Comparison of ENCODE assay signal across 8 mouse cellular contexts in the genomic region with DNA sequence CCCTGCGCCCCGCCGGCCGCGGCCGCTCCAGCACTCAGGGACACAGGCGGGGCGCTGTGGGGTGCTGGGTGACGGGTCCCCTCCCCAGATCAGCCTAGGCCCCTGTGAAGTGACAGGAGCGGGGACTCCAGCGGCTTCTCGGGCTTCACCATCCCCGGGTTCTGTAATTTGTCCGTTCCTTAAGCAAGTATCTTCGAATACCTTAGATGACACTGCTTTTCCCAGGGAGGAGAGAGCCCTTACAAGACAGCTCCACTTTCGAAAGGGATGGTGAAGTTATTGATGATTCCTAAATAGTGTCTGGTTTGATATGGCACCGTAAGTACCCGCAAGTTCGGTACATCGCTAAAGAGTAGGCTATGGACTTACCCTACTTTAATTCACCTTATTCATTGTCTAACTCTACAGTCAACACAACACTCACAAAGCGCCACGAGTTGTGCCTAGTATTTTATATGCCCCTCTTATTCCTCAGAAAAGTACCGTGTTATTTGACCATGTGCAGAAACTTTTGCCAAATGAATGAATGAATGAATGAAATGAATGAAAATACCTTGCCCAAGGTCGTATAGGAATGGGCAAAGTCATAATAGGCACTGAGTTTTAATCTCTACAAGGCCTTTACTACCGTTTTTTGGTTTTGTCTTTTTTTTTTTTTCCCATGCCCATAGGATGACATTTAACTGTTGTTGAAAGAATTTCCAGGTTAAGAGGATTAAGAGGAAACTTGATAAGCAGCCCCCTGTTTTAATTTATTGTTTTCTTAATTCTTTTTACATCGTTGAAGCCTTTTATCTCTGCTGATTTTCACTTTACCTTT. TPM values are rescaled to one million over a fixed set of nuclear protein-coding genes. Genes with fewer than 3 reads are reported as not detected.
DNase-seq lines count a peak whose midpoint lies in the region; ATAC-seq and TF ChIP-seq lines count a peak whose summit lies in the region.

No protein-coding gene starts in this region.

- TF ChIP-seq CTCF in CH12.LX (conservative IDR thresholded peaks at IDR 0.05 in 1 of 2, IDR thresholded peaks at IDR 0.05 in 1 of 2; ENCODE audit: low read depth in 2 of 2, low read length in 2 of 2): no peak

- peak overlapping the region; percentile 94 to 99 for H3K27ac ChIP-seq in heart, embryonic 14.5 days (replicated peaks in 1 of 2; ENCODE audit: control insufficient read depth in 1 of 2, insufficient read depth in 1 of 2, low read depth in 2 of 2, low read length in 2 of 2)
- H3K27ac ChIP-seq in CH12.LX (ENCODE audit: insufficient read depth, low read depth): peak overlapping the region; percentile 90
- peak overlapping the region; percentile 99 for H3K27ac ChIP-seq in embryonic facial prominence, embryonic 13.5 days
- H3K27ac ChIP-seq in limb, embryonic 12.5 days: peak overlapping the region; percentile 99
- peak overlapping the region; percentile 99 for H3K27ac ChIP-seq in stomach, embryonic 15.5 days

- dilution Hi-C loops in CH12.LX (cut with MboI; ENCODE audit: extremely low pct_ligation_motif_present, extremely low pct_unique_long_range_greater_than_20kb, low sequenced_read_pairs): no loop called here

- no peak for TF ChIP-seq RAD21 in CH12.LX (IDR thresholded peaks at IDR 0.05; ENCODE audit: low read depth, low read length)

- peak; percentile 1; the same call in 1 of the 2 replicates for ATAC-seq in heart, embryonic 14.5 days (ENCODE audit: insufficient number of reproducible peaks, insufficient read depth, low FRiP score, low read depth)
- ATAC-seq in embryonic facial prominence, embryonic 13.5 days (ENCODE audit: insufficient number of reproducible peaks, insufficient read depth, low FRiP score, low TSS enrichment, low read depth): no peak
- ATAC-seq in limb, embryonic 12.5 days (ENCODE audit: insufficient number of reproducible peaks, insufficient read depth, low FRiP score, low TSS enrichment, low read depth): no peak
- ATAC-seq in stomach, embryonic 15.5 days (ENCODE audit: insufficient read depth, low FRiP score, low read depth): no peak

- H3K9ac ChIP-seq in heart, embryonic 14.5 days (ENCODE audit: low read length): peak overlapping the region; percentile 99
- peak overlapping the region; percentile 93 for H3K9ac ChIP-seq in CH12.LX (ENCODE audit: insufficient read depth, low read depth)
- H3K9ac ChIP-seq in embryonic facial prominence, embryonic 13.5 days: peak overlapping the region; percentile 99
- peak overlapping the region; percentile 98 for H3K9ac ChIP-seq in limb, embryonic 12.5 days (replicated peaks)
- H3K9ac ChIP-seq in stomach, embryonic 15.5 days: peak overlapping the region; percentile 95

- H3K79me2 ChIP-seq in CH12.LX (replicated peaks; ENCODE audit: control insufficient read depth, extremely low read depth, insufficient read depth, poor library complexity, severe bottlenecking): peaks cover 45% of the 10 kb centered on the region

- no peaks in the 10 kb centered on the region for H3K9me3 ChIP-seq in heart, embryonic 14.5 days (ENCODE audit: control insufficient read depth, low read length)
- H3K9me3 ChIP-seq in CH12.LX (replicated peaks; ENCODE audit: low read length): no peaks in the 10 kb centered on the region
- H3K9me3 ChIP-seq in embryonic facial prominence, embryonic 13.5 days: no peaks in the 10 kb centered on the region
- no peaks in the 10 kb centered on the region for H3K9me3 ChIP-seq in limb, embryonic 12.5 days
- H3K9me3 ChIP-seq in stomach, embryonic 15.5 days: no peaks in the 10 kb centered on the region

- peak overlapping the region; percentile 85 for H3K4me2 ChIP-seq in heart, embryonic 14.5 days (ENCODE audit: low read length)
- peak overlapping the region; percentile 87 for H3K4me2 ChIP-seq in CH12.LX (ENCODE audit: insufficient read depth, low read depth, poor library complexity, severe bottlenecking)
- H3K4me2 ChIP-seq in embryonic facial prominence, embryonic 13.5 days: peak overlapping the region; percentile 81
- peak overlapping the region; percentile 79 for H3K4me2 ChIP-seq in limb, embryonic 12.5 days
- H3K4me2 ChIP-seq in stomach, embryonic 15.5 days: peak overlapping the region; percentile 87

- peak overlapping the region; percentile 90 to 98 for H3K4me3 ChIP-seq in heart, embryonic 14.5 days (ENCODE audit: control insufficient read depth in 1 of 2, insufficient read depth in 1 of 2, low read depth in 1 of 2, low read length in 2 of 2)
- H3K4me3 ChIP-seq in CH12.LX (replicated peaks in 1 of 3; ENCODE audit: low read depth in 2 of 3, low read length in 2 of 3, poor library complexity in 1 of 3): peak overlapping the region; percentile 64 to 86 (median 69)
- H3K4me3 ChIP-seq in embryonic facial prominence, embryonic 13.5 days: peak overlapping the region; percentile 90
- H3K4me3 ChIP-seq in limb, embryonic 12.5 days (replicated peaks): peak overlapping the region; percentile 86
- peak overlapping the region; percentile 82 for H3K4me3 ChIP-seq in stomach, embryonic 15.5 days (replicated peaks)

- no peak for TF ChIP-seq POLR2A in CH12.LX (IDR thresholded peaks at IDR 0.05; ENCODE audit: low read depth, low read length)

- no peak for DNase-seq in heart, adult 9 months (ENCODE audit: low spot score in 2 of 2)
- peak; percentile 63 for DNase-seq in CH12.LX (ENCODE audit: extremely low read depth)
- DNase-seq in spleen, postnatal 4 days (ENCODE audit: low spot score in 2 of 2): no peak
- no peak for DNase-seq in adrenal gland, postnatal 10 days

- 2% methylated on average over 26 of the region's 26 CpGs for WGBS in heart, embryonic 14.5 days
- 4% methylated on average over 26 of the region's 26 CpGs for WGBS in embryonic facial prominence, embryonic 13.5 days
- WGBS in limb, embryonic 12.5 days: 5% methylated on average over 26 of the region's 26 CpGs
- WGBS in stomach, embryonic 15.5 days: 3% methylated on average over 25 of the region's 26 CpGs

- TF ChIP-seq EP300 in CH12.LX (IDR thresholded peaks at IDR 0.05; ENCODE audit: low read length): no peak

- peaks cover 15% of the 10 kb centered on the region for H3K36me3 ChIP-seq in heart, embryonic 14.5 days (ENCODE audit: control insufficient read depth, insufficient read depth, low read length)
- H3K36me3 ChIP-seq in CH12.LX (replicated peaks in 1 of 2; ENCODE audit: control insufficient read depth in 1 of 2, insufficient read depth in 1 of 2, low read length in 1 of 2): peaks cover 10 to 24% of the 10 kb centered on the region in 2 experiments
- peaks cover 4% of the 10 kb centered on the region for H3K36me3 ChIP-seq in embryonic facial prominence, embryonic 13.5 days
- H3K36me3 ChIP-seq in limb, embryonic 12.5 days: peaks cover 9% of the 10 kb centered on the region; the same call in 1 of the 2 replicates
- H3K36me3 ChIP-seq in stomach, embryonic 15.5 days: no peaks in the 10 kb centered on the region

- in situ Hi-C loops in CH12.LX (cut with MboI; ENCODE audit: low pct_ligation_motif_present, low pct_unique_long_range_greater_than_20kb, low sequenced_read_pairs): loop anchor here (5.0 to 10.0 kb wide), 2 partner anchors 49 to 276 kb away; partner anchors contain the start of genes Lamtor3, Mttp and Trmt10a

- H3K4me1 ChIP-seq in heart, embryonic 14.5 days (ENCODE audit: control insufficient read depth in 2 of 2, insufficient read depth in 2 of 2, low read length in 2 of 2): peaks cover 0 to 22% of the 10 kb centered on the region in 2 experiments; a peak in 3 of 4 replicates
- H3K4me1 ChIP-seq in CH12.LX (ENCODE audit: control insufficient read depth in 1 of 2, insufficient read depth in 2 of 2): peaks cover 5 to 33% of the 10 kb centered on the region in 2 experiments
- peaks cover 24% of the 10 kb centered on the region for H3K4me1 ChIP-seq in embryonic facial prominence, embryonic 13.5 days
- peaks cover 14% of the 10 kb centered on the region for H3K4me1 ChIP-seq in limb, embryonic 12.5 days (replicated peaks)
- 0 out of 2 replicates have a peak, but pooled peaks cover 7% of the 10 kb centered on the region for H3K4me1 ChIP-seq in stomach, embryonic 15.5 days

- no peaks in the 10 kb centered on the region for H3K27me3 ChIP-seq in heart, embryonic 14.5 days (ENCODE audit: control insufficient read depth, insufficient read depth, low read length)
- no peaks in the 10 kb centered on the region for H3K27me3 ChIP-seq in CH12.LX (replicated peaks)
- H3K27me3 ChIP-seq in embryonic facial prominence, embryonic 13.5 days: no peaks in the 10 kb centered on the region
- no peaks in the 10 kb centered on the region for H3K27me3 ChIP-seq in limb, embryonic 12.5 days
- H3K27me3 ChIP-seq in stomach, embryonic 15.5 days (replicated peaks): no peaks in the 10 kb centered on the region

RNA-seq across cellular contexts. Expression of gene Dnajb14, which starts 0.8 kb away (rescaled TPM):
- polyA plus RNA-seq in heart, embryonic 14.5 days (2014; fragmentation: Nextera tagmentation; extraction: Ambion mirVana): 10.2 and 13.2 TPM in 2 replicates
- total RNA-seq in CH12.LX (2012; rRNA removed) (6.0 and 7.0 TPM in 2 replicates), CH12.LX (2014; rRNA removed) (2.8 and 2.9 TPM in 2 replicates)
- 4.4 and 6.4 TPM in 2 replicates for polyA plus RNA-seq in CH12.LX (2012; ENCODE audit: insufficient read length, low read depth)
- polyA plus RNA-seq in embryonic facial prominence, embryonic 13.5 days (2015; fragmentation: Nextera tagmentation; extraction: Ambion mirVana): 9.9 and 10.4 TPM in 2 replicates
- polyA plus RNA-seq in limb, embryonic 12.5 days (2016; fragmentation: Nextera tagmentation; extraction: Ambion mirVana): 11.0 and 11.6 TPM in 2 replicates
- 10.6 and 12.3 TPM in 2 replicates for polyA plus RNA-seq in stomach, embryonic 15.5 days (2015; fragmentation: Nextera tagmentation; extraction: Ambion mirVana)
- total RNA-seq in adrenal gland, postnatal 10 days (2021): 10 to 100 TPM; 15.3 to 16.3 TPM

RNA-seq across cellular contexts. Expression of gene H2afz, which starts 4.0 kb away (rescaled TPM):
- 992 and 1,071 TPM in 2 replicates for polyA plus RNA-seq in heart, embryonic 14.5 days (2014; fragmentation: Nextera tagmentation; extraction: Ambion mirVana)
- 3,347 and 4,299 TPM in 2 replicates for total RNA-seq in CH12.LX (2012; rRNA removed)
- total RNA-seq in CH12.LX (2014; rRNA removed): 4,409 and 4,907 TPM in 2 replicates
- polyA plus RNA-seq in CH12.LX (2012; ENCODE audit: insufficient read length, low read depth): 3,496 and 4,006 TPM in 2 replicates
- 2,079 and 2,169 TPM in 2 replicates for polyA plus RNA-seq in embryonic facial prominence, embryonic 13.5 days (2015; fragmentation: Nextera tagmentation; extraction: Ambion mirVana)
- polyA plus RNA-seq in limb, embryonic 12.5 days (2016; fragmentation: Nextera tagmentation; extraction: Ambion mirVana): 2,591 and 2,901 TPM in 2 replicates
- 1,483 and 1,616 TPM in 2 replicates for polyA plus RNA-seq in stomach, embryonic 15.5 days (2015; fragmentation: Nextera tagmentation; extraction: Ambion mirVana)
- total RNA-seq in adrenal gland, postnatal 10 days (2021): 100 to 1,000 TPM; 246 to 278 TPM

RNA-seq across cellular contexts. Expression of gene Lamtor3, which starts 50.0 kb away (rescaled TPM):
- polyA plus RNA-seq in heart, embryonic 14.5 days (2014; fragmentation: Nextera tagmentation; extraction: Ambion mirVana): 103 and 116 TPM in 2 replicates
- total RNA-seq in CH12.LX (2012; rRNA removed) (146 and 169 TPM in 2 replicates), CH12.LX (2014; rRNA removed) (245 and 260 TPM in 2 replicates)
- polyA plus RNA-seq in CH12.LX (2012; ENCODE audit: insufficient read length, low read depth): 147 and 155 TPM in 2 replicates
- polyA plus RNA-seq in embryonic facial prominence, embryonic 13.5 days (2015; fragmentation: Nextera tagmentation; extraction: Ambion mirVana): 112 and 120 TPM in 2 replicates
- polyA plus RNA-seq in limb, embryonic 12.5 days (2016; fragmentation: Nextera tagmentation; extraction: Ambion mirVana): 94.0 and 98.3 TPM in 2 replicates
- polyA plus RNA-seq in stomach, embryonic 15.5 days (2015; fragmentation: Nextera tagmentation; extraction: Ambion mirVana): 107 and 111 TPM in 2 replicates
- total RNA-seq in adrenal gland, postnatal 10 days (2021): 10 to 100 TPM; 68.6 to 72.0 TPM
